Mouse (Mus musculus) brain, embryonic 14.5 days (tissue): Measurements from ENCODE around the gene Sapcd2.

Experiments
- CTCF ChIP-seq: fragments of 200-500 bp; IDR thresholded peaks from 2 replicates; pipeline ENCODE4 v1.5.1; 2012; ENCODE audit warnings: inconsistent platforms, mild to moderate bottlenecking, moderate library complexity, borderline replicate concordance; ENCODE audit not compliant: insufficient read depth, insufficient read length; ENCODE audit errors: extremely low read depth
- POLR2A ChIP-seq: fragments of 200-500 bp; IDR thresholded peaks from 2 replicates; pipeline ENCODE4 v1.6.1; 2012; ENCODE audit warnings: mild to moderate bottlenecking, inconsistent platforms, borderline replicate concordance; ENCODE audit not compliant: poor library complexity, insufficient read depth, insufficient read length, severe bottlenecking; ENCODE audit errors: extremely low read depth

- no peak for TF ChIP-seq CTCF
- TF ChIP-seq POLR2A: no peak
Observed at GRCm38 (mm10) chr2:25403994-25404393, 31.9 kb downstream of the Sapcd2 start.
